Mouse (Mus musculus): ENCODE results near the gene Cd2ap. TPM values are rescaled to one million over a fixed set of nuclear protein-coding genes. Genes with fewer than 3 reads are reported as not detected.
A peak's percentile ranks its signal among the peaks of the same experiment; 100 is the strongest.

The Cd2ap gene
- polyA plus RNA-seq, 1 experiment from 2014 or later: 8.5 TPM

DNA sequence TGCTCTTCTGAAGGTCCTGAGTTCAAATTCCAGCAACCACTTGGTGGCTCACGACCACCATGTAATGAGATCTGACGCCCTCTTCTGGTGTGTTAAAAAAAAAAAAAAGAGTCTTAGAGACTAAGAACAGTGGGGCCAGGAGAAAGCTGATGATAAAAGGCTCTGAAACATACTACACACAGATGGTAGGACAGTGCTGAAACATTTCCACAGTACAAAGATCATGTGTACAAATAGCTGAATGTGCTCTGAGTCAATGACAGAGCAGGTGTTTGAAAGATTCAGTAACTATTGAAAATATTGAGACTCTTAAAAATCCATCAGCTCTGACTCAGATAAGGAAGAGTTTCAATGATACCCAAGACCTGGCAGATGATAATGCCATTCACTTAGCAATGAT is 29.4 kb downstream of the Cd2ap start:
- Histone ChIP-seq H3K27ac (replicated peaks) (no peak overlapping the region), H3K27me3 (no peaks in the 10 kb centered on the region)
- no peak for ATAC-seq (ENCODE audit: low read depth)

DNA sequence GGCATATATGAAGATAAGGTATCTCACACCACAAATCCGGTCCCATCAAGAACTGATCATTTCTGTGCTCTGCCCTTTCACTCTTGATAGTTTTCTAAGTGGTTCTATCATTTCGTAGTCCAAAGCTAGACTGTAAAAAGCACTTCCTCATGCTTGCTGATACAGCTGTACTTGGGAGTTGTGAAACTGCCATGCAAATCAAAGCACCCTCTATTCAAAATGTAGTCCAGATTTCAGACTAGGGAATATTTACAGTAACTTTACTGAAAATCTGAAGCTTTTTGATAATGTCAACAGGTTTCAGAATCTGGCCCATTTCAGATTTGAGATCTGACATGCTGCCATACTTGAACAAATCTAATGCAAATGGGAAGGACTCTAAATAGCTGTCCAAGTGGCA is 39.3 kb downstream of the Cd2ap start:
- Histone ChIP-seq H3K9ac (no peak overlapping the region), H3K27ac (replicated peaks) (no peak overlapping the region), H3K27me3 (no peaks in the 10 kb centered on the region), H3K9me3 (no peaks in the 10 kb centered on the region), H3K4me3 (no peak overlapping the region), H3K4me1 (replicated peaks) (no peaks in the 10 kb centered on the region), H3K36me3 (no peaks in the 10 kb centered on the region), H3K4me2 (no peak overlapping the region)
- no peak for ATAC-seq (ENCODE audit: low read depth)
- WGBS: 93% methylated on average over 2 of the region's 2 CpGs

More for the DNA sequence above, 29.4 kb downstream of the Cd2ap start:
- no peak overlapping the region for H3K4me2 ChIP-seq
- no peak overlapping the region for H3K4me3 ChIP-seq
- WGBS: 90% methylated on average over 2 of the region's 2 CpGs
- no peaks in the 10 kb centered on the region for H3K9me3 ChIP-seq
- H3K9ac ChIP-seq: no peak overlapping the region
- H3K36me3 ChIP-seq: peaks cover 14% of the 10 kb centered on the region
- no peaks in the 10 kb centered on the region for H3K4me1 ChIP-seq (replicated peaks)

DNA sequence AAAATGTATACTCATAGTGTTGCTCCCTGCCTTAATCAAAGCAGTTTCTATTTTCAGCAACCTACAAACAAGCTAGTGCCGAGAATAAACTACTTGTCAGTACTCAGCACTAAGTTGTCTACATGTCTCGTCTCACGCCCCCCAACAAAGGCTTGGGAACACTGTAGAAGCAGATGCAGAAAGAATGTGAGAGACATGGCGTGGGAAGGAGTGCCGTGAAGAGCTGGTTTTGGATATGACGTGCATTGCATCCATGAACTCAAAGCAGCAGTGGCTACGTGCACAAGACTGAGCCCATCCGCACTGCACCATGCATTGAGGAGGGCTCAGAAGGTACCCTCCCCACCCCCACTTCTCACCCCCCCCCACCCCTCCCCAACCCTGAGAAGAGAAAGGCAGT is 53.7 kb downstream of the Cd2ap start:
- Histone ChIP-seq H3K4me1 (replicated peaks) (no peaks in the 10 kb centered on the region), H3K27me3 (no peaks in the 10 kb centered on the region), H3K9me3 (no peaks in the 10 kb centered on the region), H3K36me3 (peaks cover 36% of the 10 kb centered on the region), H3K4me2 (no peak overlapping the region), H3K4me3 (no peak overlapping the region), H3K27ac (replicated peaks) (no peak overlapping the region), H3K9ac (no peak overlapping the region)
- WGBS: 95% methylated on average over 8 of the region's 8 CpGs
- ATAC-seq (ENCODE audit: low read depth): no peak

DNA sequence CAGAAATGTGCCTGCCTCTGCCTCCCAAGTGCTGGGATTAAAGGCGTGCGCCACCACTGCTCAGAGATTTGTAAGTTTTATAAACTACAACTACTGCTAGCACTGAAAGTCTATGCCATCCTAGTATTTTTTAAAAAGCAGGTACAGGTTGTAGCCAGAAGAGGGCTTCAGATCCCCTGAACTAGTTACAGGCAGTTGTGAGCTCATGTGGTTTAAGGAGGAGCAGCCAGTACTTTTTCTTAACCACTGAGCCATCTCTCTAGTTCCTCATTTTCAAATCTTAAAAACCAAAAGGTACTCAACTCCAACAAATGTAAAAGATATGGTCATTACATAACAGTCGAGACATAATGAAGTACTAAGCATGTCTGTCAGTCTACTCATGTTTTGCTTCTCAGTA is 61.1 kb downstream of the Cd2ap start:
- Histone ChIP-seq H3K4me3 (no peak overlapping the region), H3K4me1 (replicated peaks) (no peaks in the 10 kb centered on the region), H3K36me3 (peaks cover 30% of the 10 kb centered on the region), H3K4me2 (no peak overlapping the region), H3K27ac (replicated peaks) (no peak overlapping the region), H3K9me3 (no peaks in the 10 kb centered on the region), H3K9ac (no peak overlapping the region), H3K27me3 (no peaks in the 10 kb centered on the region)
- WGBS: 96% methylated on average over 3 of the region's 3 CpGs
- no peak for ATAC-seq (ENCODE audit: low read depth)

DNA sequence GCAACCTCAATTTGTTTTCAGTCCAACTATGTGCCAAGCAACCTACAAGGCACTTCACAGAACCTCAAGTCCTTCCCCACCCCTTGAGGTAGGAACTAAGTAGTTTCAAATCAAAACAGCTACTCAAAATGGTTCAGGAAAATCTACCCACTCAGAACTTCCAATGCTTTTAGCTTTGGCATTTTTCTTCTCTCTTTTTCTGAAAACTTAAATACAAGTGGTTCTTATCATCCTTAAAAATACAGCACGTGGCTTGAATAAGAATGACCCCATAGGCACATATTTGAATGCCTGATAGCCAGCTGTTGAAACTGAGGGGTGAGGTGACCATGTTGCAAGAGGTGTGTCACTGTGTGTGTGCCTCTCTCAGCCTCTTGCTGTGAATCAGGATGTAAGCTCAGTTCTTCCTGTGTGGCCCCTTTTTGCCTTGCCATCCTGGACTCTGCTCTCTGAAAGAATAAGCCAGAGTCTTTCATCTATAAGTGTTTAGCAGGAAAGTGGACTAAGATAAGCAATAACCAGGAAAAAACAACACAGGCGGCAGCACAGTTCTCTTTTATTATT is 84.0 kb downstream of the Cd2ap start:
- Histone ChIP-seq H3K4me1 (replicated peaks) (no peaks in the 10 kb centered on the region), H3K27ac (replicated peaks) (no peak overlapping the region), H3K27me3 (no peaks in the 10 kb centered on the region), H3K9me3 (no peaks in the 10 kb centered on the region), H3K4me2 (no peak overlapping the region), H3K9ac (no peak overlapping the region), H3K36me3 (peaks cover 15% of the 10 kb centered on the region), H3K4me3 (no peak overlapping the region)
- ATAC-seq (ENCODE audit: low read depth): no peak
- WGBS: 89% methylated on average over 2 of the region's 2 CpGs

DNA sequence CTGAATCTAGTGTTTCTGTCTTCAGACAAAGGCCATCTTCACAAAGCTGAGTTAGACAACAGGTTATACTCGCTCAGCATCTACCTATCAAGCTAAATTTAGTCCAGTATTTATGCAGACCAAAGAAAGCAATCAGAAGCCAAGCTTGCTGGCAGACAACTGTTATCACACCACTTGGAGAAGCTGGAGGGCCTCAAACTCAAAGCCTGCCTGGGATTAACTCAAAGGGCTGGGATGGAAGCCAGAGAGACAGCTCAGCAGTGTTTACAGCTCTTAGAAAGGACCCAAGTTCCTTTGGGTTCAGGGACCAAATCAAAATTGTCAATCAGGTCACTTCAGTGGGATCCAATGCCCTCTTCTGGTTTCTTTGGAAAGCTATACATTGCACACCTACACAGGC is 85.7 kb downstream of the Cd2ap start:
- H3K27me3 ChIP-seq: no peaks in the 10 kb centered on the region
- H3K36me3 ChIP-seq: peaks cover 8% of the 10 kb centered on the region
- 91% methylated on average over 1 of the region's 1 CpGs for WGBS
- H3K9ac ChIP-seq: no peak overlapping the region
- H3K9me3 ChIP-seq: no peaks in the 10 kb centered on the region
- ATAC-seq (ENCODE audit: low read depth): no peak
- no peaks in the 10 kb centered on the region for H3K4me1 ChIP-seq (replicated peaks)
- H3K4me3 ChIP-seq: no peak overlapping the region
- no peak overlapping the region for H3K27ac ChIP-seq (replicated peaks)
- no peak overlapping the region for H3K4me2 ChIP-seq

DNA sequence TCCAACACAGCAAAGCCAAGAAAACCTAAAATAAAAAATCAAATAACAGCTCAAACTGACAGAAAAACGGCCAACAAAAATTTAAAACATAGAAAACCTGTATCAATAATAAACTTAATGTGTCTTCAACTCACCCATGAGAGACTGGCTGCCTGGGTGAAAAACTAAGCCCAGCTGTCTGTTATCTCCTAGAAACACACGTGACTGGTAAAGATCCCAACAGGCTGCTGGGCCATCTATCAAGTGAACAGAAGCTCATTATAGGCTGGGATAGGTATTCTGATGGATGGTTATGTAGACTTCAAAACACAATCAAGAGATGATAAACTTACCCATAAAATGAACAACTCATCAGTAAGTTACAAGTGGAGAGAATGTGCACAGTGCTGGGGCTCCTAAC is 86.7 kb downstream of the Cd2ap start:
- no peaks in the 10 kb centered on the region for H3K9me3 ChIP-seq

DNA sequence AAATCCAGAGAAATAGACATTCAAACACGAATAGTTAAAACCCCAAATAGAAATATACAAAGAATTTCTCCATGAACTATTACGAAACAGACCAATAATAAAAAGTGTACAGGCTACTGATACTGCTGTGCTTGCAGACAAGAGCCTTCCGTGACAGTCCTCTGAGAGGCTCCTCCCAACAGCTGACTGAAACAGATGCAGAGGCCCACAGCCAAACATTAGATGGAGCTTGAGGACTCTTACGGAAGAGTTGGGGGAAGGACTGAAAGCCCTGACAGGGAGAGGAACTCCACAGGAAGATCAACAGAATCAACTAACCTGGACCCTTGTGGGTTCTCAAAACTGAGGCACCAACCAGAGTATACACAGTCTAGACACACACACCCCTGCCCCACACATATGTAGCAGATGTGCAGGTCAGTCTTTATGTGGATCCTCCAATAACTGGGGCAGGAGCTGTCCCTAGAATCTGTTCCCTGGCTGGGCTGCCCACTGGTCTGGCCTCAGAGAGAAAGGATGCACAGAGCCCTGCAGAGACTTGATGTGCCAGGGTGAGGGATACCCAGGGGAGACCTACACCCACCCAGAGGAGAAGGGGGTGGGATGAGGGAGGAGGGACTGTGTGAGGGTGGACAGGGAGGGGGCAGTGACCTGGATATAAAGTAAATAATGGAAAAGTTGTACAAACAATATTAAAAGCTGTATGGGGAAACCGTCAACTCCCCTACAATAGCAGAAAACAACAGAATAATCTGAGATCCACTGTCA is 87.6 kb downstream of the Cd2ap start:
- H3K9ac ChIP-seq: no peak overlapping the region
- no peaks in the 10 kb centered on the region for H3K27me3 ChIP-seq
- no peaks in the 10 kb centered on the region for H3K9me3 ChIP-seq
- no peak for ATAC-seq (ENCODE audit: low read depth)
- no peaks in the 10 kb centered on the region for H3K4me1 ChIP-seq (replicated peaks)
- WGBS: 88% methylated on average over 5 of the region's 5 CpGs
- no peak overlapping the region for H3K4me2 ChIP-seq
- no peak overlapping the region for H3K27ac ChIP-seq (replicated peaks)
- H3K4me3 ChIP-seq: no peak overlapping the region
- H3K36me3 ChIP-seq: peaks cover 8% of the 10 kb centered on the region

More for the DNA sequence above, 86.7 kb downstream of the Cd2ap start:
- H3K27me3 ChIP-seq: no peaks in the 10 kb centered on the region
- no peak overlapping the region for H3K4me2 ChIP-seq
- H3K9ac ChIP-seq: no peak overlapping the region
- H3K27ac ChIP-seq (replicated peaks): no peak overlapping the region
- H3K4me3 ChIP-seq: no peak overlapping the region
- H3K36me3 ChIP-seq: peaks cover 8% of the 10 kb centered on the region
- WGBS: 82% methylated on average over 2 of the region's 2 CpGs
- ATAC-seq (ENCODE audit: low read depth): no peak
- no peaks in the 10 kb centered on the region for H3K4me1 ChIP-seq (replicated peaks)

DNA sequence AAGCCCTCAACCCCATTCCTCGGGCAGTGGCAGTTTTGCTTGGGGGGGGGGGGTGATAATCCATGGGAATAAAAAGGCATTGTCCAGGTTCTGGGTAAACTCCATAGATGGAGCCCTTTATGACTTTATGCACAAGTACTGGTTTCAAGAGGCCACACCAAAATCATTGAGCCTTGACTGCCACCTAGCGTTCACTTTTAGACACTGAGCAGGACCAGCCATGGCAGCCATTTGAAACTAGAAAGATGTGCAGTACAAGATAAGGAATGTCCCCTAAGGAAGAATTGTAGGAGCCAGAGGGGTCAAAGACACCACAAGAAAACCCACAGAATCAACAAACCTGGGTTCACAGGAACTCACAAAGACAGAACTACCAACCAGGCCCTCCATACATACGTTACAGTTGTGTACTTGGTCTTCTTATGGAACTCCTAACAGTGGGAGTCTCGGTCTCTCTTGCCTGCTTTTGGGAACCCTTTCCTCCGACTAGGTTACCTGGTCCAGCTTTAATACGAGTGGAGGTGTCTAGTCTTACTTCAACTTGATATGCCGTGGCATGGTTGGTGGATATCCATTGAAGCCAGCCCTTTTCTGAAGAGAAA is 94.2 kb downstream of the Cd2ap start:
- H3K36me3 ChIP-seq: no peaks in the 10 kb centered on the region
- peak; percentile 87 for ATAC-seq (ENCODE audit: low read depth)
- 59% methylated on average over 7 of the region's 7 CpGs for WGBS
- no peak overlapping the region for H3K27ac ChIP-seq (replicated peaks)
- H3K9ac ChIP-seq: no peak overlapping the region
- H3K4me2 ChIP-seq: no peak overlapping the region
- no peaks in the 10 kb centered on the region for H3K27me3 ChIP-seq
- H3K4me1 ChIP-seq (replicated peaks): no peaks in the 10 kb centered on the region
- no peaks in the 10 kb centered on the region for H3K9me3 ChIP-seq
- no peak overlapping the region for H3K4me3 ChIP-seq

DNA sequence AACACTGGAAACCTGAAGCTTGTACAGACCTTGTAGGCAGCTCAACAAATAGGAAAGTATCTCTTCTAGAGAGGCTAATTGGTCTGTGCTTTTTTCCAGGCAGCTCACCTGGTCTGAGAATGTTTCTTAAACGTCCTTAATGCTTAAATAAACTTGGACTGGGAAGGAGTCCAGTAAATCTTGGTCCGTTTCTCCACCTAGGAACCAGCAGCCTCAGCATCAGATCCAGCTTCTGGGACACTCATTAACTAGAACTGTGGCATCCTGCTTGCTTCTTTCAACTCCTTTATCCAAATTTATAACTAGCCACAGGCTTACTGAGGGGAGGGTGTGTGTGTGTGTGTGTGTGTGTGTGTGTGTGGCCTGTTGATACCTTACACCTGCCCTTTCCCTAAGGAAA is 122.7 kb downstream of the Cd2ap start:
- WGBS: 65% methylated on average over 2 of the region's 2 CpGs

DNA sequence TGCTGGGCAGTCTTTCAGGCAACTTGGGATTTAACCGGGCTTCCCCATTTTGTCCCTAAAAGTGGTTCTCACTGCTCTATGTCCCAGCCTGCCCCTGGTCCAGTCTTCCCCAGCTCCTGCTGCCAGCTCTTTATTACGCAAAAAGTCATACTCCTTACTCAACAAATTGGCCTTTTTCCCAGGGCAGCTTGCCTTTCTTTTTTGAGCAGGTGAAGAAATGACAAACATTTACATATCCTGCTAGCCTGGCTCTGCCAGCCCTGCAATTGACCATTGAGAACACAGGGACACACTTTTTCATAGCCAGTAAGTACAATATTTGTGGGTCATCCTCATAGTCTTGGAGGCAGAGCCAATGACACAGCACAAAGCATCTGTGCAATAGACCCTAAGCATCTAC is 124.3 kb downstream of the Cd2ap start:
- Histone ChIP-seq H3K9me3 (no peaks in the 10 kb centered on the region), H3K4me3 (no peak overlapping the region), H3K36me3 (no peaks in the 10 kb centered on the region), H3K27me3 (no peaks in the 10 kb centered on the region), H3K27ac (replicated peaks) (no peak overlapping the region), H3K9ac (no peak overlapping the region), H3K4me1 (replicated peaks) (no peaks in the 10 kb centered on the region), H3K4me2 (no peak overlapping the region)
- 94% methylated on average over 2 of the region's 2 CpGs for WGBS
- no peak for ATAC-seq (ENCODE audit: low read depth)

More for the DNA sequence above, 122.7 kb downstream of the Cd2ap start:
- Histone ChIP-seq H3K4me1 (replicated peaks) (no peaks in the 10 kb centered on the region), H3K27ac (replicated peaks) (no peak overlapping the region), H3K36me3 (no peaks in the 10 kb centered on the region), H3K9me3 (no peaks in the 10 kb centered on the region), H3K4me2 (no peak overlapping the region), H3K4me3 (no peak overlapping the region), H3K9ac (no peak overlapping the region), H3K27me3 (no peaks in the 10 kb centered on the region)
- ATAC-seq (ENCODE audit: low read depth): no peak

DNA sequence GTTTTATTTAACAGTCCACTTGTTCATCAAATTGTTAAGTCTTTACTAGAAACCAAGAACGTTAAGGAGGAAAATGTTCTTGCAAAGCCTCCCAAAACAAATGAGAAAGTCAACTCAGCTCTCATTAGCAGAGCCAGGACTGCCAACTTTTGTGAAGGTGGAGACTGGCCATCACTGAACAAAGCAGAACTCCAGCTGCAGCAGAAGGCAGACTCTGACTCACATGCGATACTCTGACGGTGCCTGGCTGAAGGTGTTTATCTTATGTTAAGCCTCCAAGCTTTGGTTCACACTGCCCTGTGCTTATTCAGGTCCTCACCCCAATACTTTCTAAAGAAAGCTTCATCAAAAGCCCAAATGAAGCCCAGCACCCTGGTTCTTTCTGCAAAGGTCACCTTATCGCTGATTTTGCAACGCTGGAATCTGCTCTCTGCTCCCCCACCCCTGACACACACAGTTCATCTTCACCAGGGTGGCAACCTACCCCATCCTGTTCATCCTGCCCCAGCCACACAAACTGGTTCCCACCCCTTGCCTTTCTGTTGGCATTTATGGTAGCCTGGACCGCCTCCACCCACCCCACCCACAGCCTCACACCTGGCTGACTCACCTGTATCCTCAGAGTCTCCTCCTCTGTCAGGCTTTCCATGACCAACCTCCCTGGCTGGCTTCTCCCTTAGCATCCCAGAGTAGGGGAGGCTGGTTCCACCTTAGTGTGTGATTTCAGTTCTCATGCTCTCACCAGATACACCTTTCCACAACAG is 130.6 kb downstream of the Cd2ap start:
- no peak overlapping the region for H3K27ac ChIP-seq (replicated peaks)
- WGBS: 90% methylated on average over 6 of the region's 6 CpGs
- H3K27me3 ChIP-seq: no peaks in the 10 kb centered on the region
- no peaks in the 10 kb centered on the region for H3K4me1 ChIP-seq (replicated peaks)
- no peak for ATAC-seq (ENCODE audit: low read depth)
- no peak overlapping the region for H3K4me3 ChIP-seq
- H3K9ac ChIP-seq: no peak overlapping the region
- H3K9me3 ChIP-seq: no peaks in the 10 kb centered on the region
- H3K4me2 ChIP-seq: no peak overlapping the region
- H3K36me3 ChIP-seq: no peaks in the 10 kb centered on the region
